Mouse (Mus musculus): ENCODE measurements around the gene Naa40. TPM values are rescaled to one million over a fixed set of nuclear protein-coding genes. Genes with fewer than 3 reads are reported as not detected.

The Naa40 gene
- polyA plus RNA-seq, 1 experiment, result 10.3 TPM

DNA sequence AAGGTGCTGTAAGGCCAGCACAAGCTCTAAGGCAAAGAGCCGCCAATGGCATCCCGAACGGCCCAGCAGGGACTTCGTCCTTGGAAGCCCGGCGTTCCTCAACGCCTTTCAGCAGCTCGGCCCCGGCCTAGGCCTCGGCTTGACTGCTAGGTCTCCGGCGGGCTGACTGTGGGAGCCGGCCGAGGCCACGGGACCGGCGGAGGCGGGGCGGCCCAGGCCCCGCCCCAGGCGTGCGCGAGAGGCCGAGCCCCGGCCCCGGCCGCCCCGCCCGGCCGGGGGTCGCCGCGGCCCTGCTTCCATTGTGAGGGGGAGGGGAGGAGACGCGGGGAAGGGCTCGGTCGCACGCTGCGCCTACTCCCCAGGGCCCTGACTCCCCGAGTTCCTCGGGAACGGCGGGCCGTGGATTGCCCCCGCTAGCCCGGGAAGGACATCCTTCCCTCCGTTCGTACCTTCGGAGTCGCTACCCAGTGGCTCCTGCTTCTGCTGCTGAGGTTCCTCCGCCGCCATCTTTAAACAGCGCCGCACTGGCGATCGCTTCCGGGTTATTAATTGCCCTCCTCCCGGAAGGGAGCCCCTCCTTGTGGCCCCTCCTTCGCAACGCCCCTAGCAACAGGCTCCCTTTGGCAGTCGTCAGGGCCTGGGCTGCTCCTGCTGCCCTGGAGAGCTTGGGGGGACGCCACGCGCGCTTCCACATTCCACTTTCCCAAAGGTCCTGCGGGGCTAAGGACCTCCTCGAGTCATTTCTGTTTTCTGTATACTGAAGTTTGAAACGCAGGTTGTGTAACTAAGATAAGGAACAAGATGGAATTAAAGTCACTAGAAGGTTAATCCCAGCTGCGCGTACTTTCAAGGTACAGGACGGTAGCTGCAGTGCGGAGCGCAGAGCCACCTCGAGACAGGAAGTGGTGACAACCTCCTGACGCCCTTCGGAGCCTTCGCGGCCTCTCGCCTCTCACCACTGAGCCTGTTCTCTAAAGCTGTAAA lies 34.9 kb downstream of the Naa40 start, which contains the start of gene Otub1:
Otub1 (minus strand) TSS at position 564 of the 984 bp plus-strand sequence.
- no peaks in the 10 kb centered on the region for H3K27me3 ChIP-seq (ENCODE audit: control insufficient read depth, insufficient read depth, insufficient read length)
- peaks cover 17% of the 10 kb centered on the region for H3K36me3 ChIP-seq (ENCODE audit: control insufficient read depth, insufficient read depth)
- H3K4me3 ChIP-seq, result peak within 1 kb of the TSS; percentile 85
- peak within 1 kb of the TSS; percentile 100 for H3K4me2 ChIP-seq (ENCODE audit: low read depth)
- TF ChIP-seq REST (IDR thresholded peaks at IDR 0.05; ENCODE audit: insufficient read depth, insufficient read length) (no peak), POLR2A (IDR thresholded peaks at IDR 0.05; ENCODE audit: insufficient read length, low read depth) (peak; percentile 68), TCF12 (IDR thresholded peaks at IDR 0.05; ENCODE audit: insufficient read depth, poor library complexity, severe bottlenecking) (no peak), SRF (IDR thresholded peaks at IDR 0.05; ENCODE audit: control insufficient read depth, insufficient read length, low read depth) (no peak), USF1 (IDR thresholded peaks at IDR 0.05; ENCODE audit: low read depth) (no peak), MYOD1 (IDR thresholded peaks at IDR 0.05; ENCODE audit: control insufficient read depth in 1 of 3, insufficient read length in 2 of 3, low read depth in 2 of 3) (peak in 1 of 3 experiments; percentile 6), POLR2AphosphoS2 (IDR thresholded peaks at IDR 0.05; ENCODE audit: insufficient read length, low read depth) (peak; percentile 92)
- H3K79me2 ChIP-seq (ENCODE audit: control insufficient read depth, insufficient read depth), result peaks cover 33% of the 10 kb centered on the region
- H3ac ChIP-seq (ENCODE audit: control insufficient read depth, insufficient read length), result peak within 1 kb of the TSS; percentile 65

DNA sequence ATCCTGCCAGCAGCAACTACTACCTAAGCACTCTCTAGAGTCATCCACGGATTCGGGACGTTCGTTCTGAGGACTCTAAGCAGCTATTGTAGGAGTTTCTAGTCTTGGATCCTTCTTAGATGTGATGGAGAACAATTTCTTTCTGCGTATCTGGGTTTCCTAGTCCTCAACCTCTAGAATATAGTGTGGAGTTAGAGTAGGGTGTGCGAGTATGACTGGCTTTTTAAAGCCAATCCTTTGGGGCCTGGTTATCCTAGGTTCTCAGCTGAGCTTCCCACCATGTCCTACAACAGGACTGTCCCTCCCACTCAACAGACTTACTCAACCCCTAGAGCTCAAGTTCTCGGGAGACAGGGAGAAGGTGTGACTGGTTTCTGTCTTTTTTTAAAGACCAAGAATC lies 35.7 kb downstream of the Naa40 start:
- H3K79me2 ChIP-seq (ENCODE audit: control insufficient read depth, insufficient read depth), result peaks cover 33% of the 10 kb centered on the region
- peaks cover 14% of the 10 kb centered on the region for H3K36me3 ChIP-seq (ENCODE audit: control insufficient read depth, insufficient read depth)
- H3K27me3 ChIP-seq (ENCODE audit: control insufficient read depth, insufficient read depth, insufficient read length), result no peaks in the 10 kb centered on the region
- TF ChIP-seq POLR2A (IDR thresholded peaks at IDR 0.05; ENCODE audit: insufficient read length, low read depth), result no peak
- TF ChIP-seq USF1 (IDR thresholded peaks at IDR 0.05; ENCODE audit: low read depth), result no peak
- TF ChIP-seq TCF12 (IDR thresholded peaks at IDR 0.05; ENCODE audit: insufficient read depth, poor library complexity, severe bottlenecking), result no peak
- no peak for TF ChIP-seq E2F4 (IDR thresholded peaks at IDR 0.05; ENCODE audit: insufficient read depth)
- TF ChIP-seq TCF3 (IDR thresholded peaks at IDR 0.05; ENCODE audit: insufficient read length, low read depth), result no peak
- no peak for TF ChIP-seq REST (IDR thresholded peaks at IDR 0.05; ENCODE audit: insufficient read depth, insufficient read length)
- TF ChIP-seq CEBPB (IDR thresholded peaks at IDR 0.05; ENCODE audit: insufficient read depth, poor library complexity, severe bottlenecking), result no peak
- TF ChIP-seq MAX (IDR thresholded peaks at IDR 0.05; ENCODE audit: low read depth), result no peak
- no peak for TF ChIP-seq MYOG (IDR thresholded peaks at IDR 0.05; ENCODE audit: control insufficient read depth in 1 of 3, insufficient read depth in 1 of 3, insufficient read length in 2 of 3, low read depth in 2 of 3)
- H3K4me2 ChIP-seq (ENCODE audit: low read depth), result peak overlapping the region; percentile 100
- H3K4me3 ChIP-seq, result peak overlapping the region; percentile 85
- H3ac ChIP-seq (ENCODE audit: control insufficient read depth, insufficient read length), result peak overlapping the region; percentile 65

DNA sequence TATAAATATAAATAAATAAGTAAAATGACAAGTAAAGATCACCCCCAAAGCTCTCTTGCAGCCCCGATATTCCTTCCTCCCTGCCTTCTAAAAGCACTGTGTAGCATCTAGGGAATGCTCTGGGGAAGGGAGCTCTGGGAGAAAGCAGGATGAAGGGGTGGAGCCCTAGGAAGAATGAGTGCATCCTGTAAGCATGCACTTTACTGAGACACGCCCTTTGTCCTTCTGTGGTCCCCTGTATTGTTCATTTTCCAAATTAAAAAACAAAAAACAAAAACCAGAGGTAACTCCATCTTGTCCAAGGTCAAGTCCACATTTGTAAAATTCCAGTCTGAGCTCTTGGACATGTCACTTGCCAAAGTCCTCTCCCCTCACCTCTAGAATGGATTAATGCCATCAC lies 36.1 kb downstream of the Naa40 start:
- Histone ChIP-seq H3ac (ENCODE audit: control insufficient read depth, insufficient read length) (no peak overlapping the region), H3K79me2 (ENCODE audit: control insufficient read depth, insufficient read depth) (peaks cover 30% of the 10 kb centered on the region), H3K27me3 (ENCODE audit: control insufficient read depth, insufficient read depth, insufficient read length) (no peaks in the 10 kb centered on the region), H3K4me3 (peak overlapping the region; percentile 85), H3K4me2 (ENCODE audit: low read depth) (peak overlapping the region; percentile 100), H3K36me3 (ENCODE audit: control insufficient read depth, insufficient read depth) (peaks cover 18% of the 10 kb centered on the region)
- TF ChIP-seq MYOG (IDR thresholded peaks at IDR 0.05; ENCODE audit: control insufficient read depth in 1 of 3, insufficient read depth in 1 of 3, insufficient read length in 2 of 3, low read depth in 2 of 3), result no peak
- TF ChIP-seq CEBPB (IDR thresholded peaks at IDR 0.05; ENCODE audit: insufficient read depth, poor library complexity, severe bottlenecking), result no peak

DNA sequence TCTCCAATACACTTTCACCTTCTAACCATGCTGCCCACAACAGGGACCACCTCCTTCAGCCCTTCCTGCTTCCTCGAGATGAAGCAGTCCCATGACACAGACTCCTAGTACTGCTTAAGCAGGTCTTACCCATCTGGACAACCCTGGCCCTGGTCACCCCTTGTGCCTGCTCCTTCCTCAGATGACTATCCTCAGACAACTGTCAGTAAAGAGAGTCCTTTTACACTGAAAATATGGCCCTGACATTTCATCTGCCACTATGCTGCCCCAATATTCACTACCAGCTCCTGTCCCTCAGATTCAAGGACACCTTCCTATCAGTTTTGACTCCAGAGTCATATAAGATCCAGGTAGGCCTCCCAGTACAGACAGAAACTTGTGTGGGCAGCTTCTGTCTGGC lies 40.6 kb downstream of the Naa40 start:
- TF ChIP-seq MYOG (IDR thresholded peaks at IDR 0.05; ENCODE audit: control insufficient read depth in 1 of 3, insufficient read depth in 1 of 3, insufficient read length in 2 of 3, low read depth in 2 of 3), result no peak
- no peak for TF ChIP-seq E2F4 (IDR thresholded peaks at IDR 0.05; ENCODE audit: insufficient read depth)
- TF ChIP-seq USF1 (IDR thresholded peaks at IDR 0.05; ENCODE audit: low read depth), result no peak
- no peak for TF ChIP-seq POLR2A (IDR thresholded peaks at IDR 0.05; ENCODE audit: insufficient read length, low read depth)
- no peak for TF ChIP-seq REST (IDR thresholded peaks at IDR 0.05; ENCODE audit: insufficient read depth, insufficient read length)
- TF ChIP-seq SRF (IDR thresholded peaks at IDR 0.05; ENCODE audit: control insufficient read depth, insufficient read length, low read depth), result no peak
- no peak for TF ChIP-seq MYOD1 (IDR thresholded peaks at IDR 0.05; ENCODE audit: control insufficient read depth in 1 of 3, insufficient read length in 2 of 3, low read depth in 2 of 3)
- no peak for TF ChIP-seq TCF12 (IDR thresholded peaks at IDR 0.05; ENCODE audit: insufficient read depth, poor library complexity, severe bottlenecking)
- TF ChIP-seq POLR2AphosphoS2 (IDR thresholded peaks at IDR 0.05; ENCODE audit: insufficient read length, low read depth), result no peak
- no peak for TF ChIP-seq CEBPB (IDR thresholded peaks at IDR 0.05; ENCODE audit: insufficient read depth, poor library complexity, severe bottlenecking)
- TF ChIP-seq MAX (IDR thresholded peaks at IDR 0.05; ENCODE audit: low read depth), result no peak
- no peak overlapping the region for H3K4me3 ChIP-seq
- no peak overlapping the region for H3K4me2 ChIP-seq (ENCODE audit: low read depth)
- peaks cover 26% of the 10 kb centered on the region for H3K79me2 ChIP-seq (ENCODE audit: control insufficient read depth, insufficient read depth)
- H3ac ChIP-seq (ENCODE audit: control insufficient read depth, insufficient read length), result no peak overlapping the region
- H3K27me3 ChIP-seq (ENCODE audit: control insufficient read depth, insufficient read depth, insufficient read length), result no peaks in the 10 kb centered on the region
- peaks cover 23% of the 10 kb centered on the region for H3K36me3 ChIP-seq (ENCODE audit: control insufficient read depth, insufficient read depth)

DNA sequence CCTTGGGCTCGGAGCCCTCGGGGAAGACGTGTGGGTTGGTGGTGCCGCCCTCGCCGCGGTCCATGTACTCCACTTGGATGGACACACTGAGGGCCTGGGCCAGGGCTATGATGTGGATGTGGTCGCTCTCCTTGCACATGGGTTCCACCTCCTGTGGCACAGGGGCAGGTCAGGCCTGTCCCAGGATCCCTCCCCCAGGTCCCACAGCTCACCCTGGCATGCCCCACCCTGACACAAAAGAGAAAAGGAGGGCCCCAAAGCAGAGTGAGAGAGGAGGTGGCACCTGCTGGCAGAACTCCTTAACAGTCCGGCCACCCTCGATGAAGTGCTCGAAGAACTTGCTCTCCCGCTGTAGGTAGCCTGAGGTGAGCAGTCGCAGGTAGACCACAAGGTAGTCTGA lies 41.9 kb downstream of the Naa40 start:
- TF ChIP-seq MYOD1 (IDR thresholded peaks at IDR 0.05; ENCODE audit: control insufficient read depth in 1 of 3, insufficient read length in 2 of 3, low read depth in 2 of 3), result no peak
- no peak for TF ChIP-seq TCF12 (IDR thresholded peaks at IDR 0.05; ENCODE audit: insufficient read depth, poor library complexity, severe bottlenecking)
- TF ChIP-seq MYOG (IDR thresholded peaks at IDR 0.05; ENCODE audit: control insufficient read depth in 1 of 3, insufficient read depth in 1 of 3, insufficient read length in 2 of 3, low read depth in 2 of 3), result no peak
- TF ChIP-seq MAX (IDR thresholded peaks at IDR 0.05; ENCODE audit: low read depth), result no peak
- no peak for TF ChIP-seq E2F4 (IDR thresholded peaks at IDR 0.05; ENCODE audit: insufficient read depth)
- TF ChIP-seq POLR2A (IDR thresholded peaks at IDR 0.05; ENCODE audit: insufficient read length, low read depth), result no peak
- no peak for TF ChIP-seq SRF (IDR thresholded peaks at IDR 0.05; ENCODE audit: control insufficient read depth, insufficient read length, low read depth)
- TF ChIP-seq REST (IDR thresholded peaks at IDR 0.05; ENCODE audit: insufficient read depth, insufficient read length), result no peak
- no peak for TF ChIP-seq CEBPB (IDR thresholded peaks at IDR 0.05; ENCODE audit: insufficient read depth, poor library complexity, severe bottlenecking)
- H3K27me3 ChIP-seq (ENCODE audit: control insufficient read depth, insufficient read depth, insufficient read length), result no peaks in the 10 kb centered on the region
- no peak overlapping the region for H3K4me3 ChIP-seq
- H3ac ChIP-seq (ENCODE audit: control insufficient read depth, insufficient read length), result no peak overlapping the region
- peaks cover 23% of the 10 kb centered on the region for H3K36me3 ChIP-seq (ENCODE audit: control insufficient read depth, insufficient read depth)
- H3K79me2 ChIP-seq (ENCODE audit: control insufficient read depth, insufficient read depth), result peaks cover 12% of the 10 kb centered on the region
- no peak overlapping the region for H3K4me2 ChIP-seq (ENCODE audit: low read depth)
